Mouse (Mus musculus) lung, adult 2 months (tissue): Measurements from ENCODE around the gene Aifm1.

Experiments
- CTCF ChIP-seq: fragments of 200-500 bp; IDR thresholded peaks from 2 replicates; pipeline ENCODE4 v1.5.1; 2011; ENCODE audit warnings: mild to moderate bottlenecking, low read length, control low read depth; ENCODE audit not compliant: insufficient read depth
- POLR2A ChIP-seq: fragments of 200-500 bp; IDR thresholded peaks from 2 replicates; pipeline ENCODE4 v1.6.1; 2011; ENCODE audit warnings: low read depth, mild to moderate bottlenecking, control low read depth, low read length, borderline replicate concordance; ENCODE audit errors: extremely low read depth

GRCm38 (mm10) chrX:48519549-48520085 lies 6.3 kb upstream of the Aifm1 start:
- no peak for TF ChIP-seq POLR2A
- no peak for TF ChIP-seq CTCF
